Mouse (Mus musculus): ENCODE data around the gene Sbk2. TPM values are rescaled to one million over a fixed set of nuclear protein-coding genes. Genes with fewer than 3 reads are reported as not detected.
"Not testable (repeated sequence)": the region's sequence is repeated elsewhere in the genome, so short reads cannot be mapped to it uniquely, and the experiment has no call there.

The Sbk2 gene
- 10 to 100 TPM; 31.0 to 46.5 TPM for total RNA-seq (2021)
- long read RNA-seq, experiment 1, transcript Sbk2-202 (4 exons, 2,236 nt): major isoform, 50 of 77 reads
- long read RNA-seq, experiment 1, transcript Sbk2-201 (4 exons, 1,139 nt): minor isoform, 13 of 77 reads
- long read RNA-seq, experiment 1, partial matches to known transcripts: 7 of 77 reads
- long read RNA-seq, experiment 1, other reads (novel, unspliced or antisense): 6 of 77 reads
- long read RNA-seq, experiment 2, transcript Sbk2-201 (4 exons, 1,139 nt): minor isoform, 9 of 38 reads
- long read RNA-seq, experiment 2, transcript Sbk2-202 (4 exons, 2,236 nt): major isoform, 21 of 38 reads
- long read RNA-seq, experiment 2, partial matches to known transcripts: 0 of 38 reads
- long read RNA-seq, experiment 2, other reads (novel, unspliced or antisense): 8 of 38 reads

DNA sequence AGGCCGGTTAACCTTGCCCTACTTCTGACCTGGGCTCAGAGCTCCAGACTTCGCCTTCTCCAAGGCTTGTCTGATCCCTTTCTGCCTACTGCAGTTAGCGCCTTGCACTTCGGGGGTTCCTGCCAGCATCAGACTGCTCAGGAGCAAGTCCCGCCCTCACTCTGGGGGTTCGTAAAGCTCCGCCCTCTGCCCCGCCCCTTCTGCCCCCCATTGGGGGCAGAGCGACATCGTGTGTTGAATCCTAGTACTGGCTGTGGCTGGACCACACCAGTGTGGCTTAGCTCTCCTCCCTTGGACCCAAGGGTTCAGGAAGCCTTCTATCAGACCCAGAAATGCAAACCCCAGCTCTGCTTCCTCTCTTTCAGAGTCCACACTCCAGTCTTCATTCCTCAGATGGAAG lies at the start of gene Sbk2:
Gene Sbk2 (minus strand): TSS at position 135 of the 400 bp plus-strand sequence.
- peak; percentile 89 for DNase-seq

GRCm38 (mm10) chr7:5012681-5013513 lies 48.7 kb upstream of the Sbk2 start:
- DNase-seq: no peak

- no peak for DNase-seq
Measured at GRCm38 (mm10) chr7:5008229-5008628, 44.0 kb upstream of the Sbk2 start.

GRCm38 (mm10) chr7:5002876-5003275 lies 38.7 kb upstream of the Sbk2 start:
- not testable (repeated sequence) for DNase-seq

DNA sequence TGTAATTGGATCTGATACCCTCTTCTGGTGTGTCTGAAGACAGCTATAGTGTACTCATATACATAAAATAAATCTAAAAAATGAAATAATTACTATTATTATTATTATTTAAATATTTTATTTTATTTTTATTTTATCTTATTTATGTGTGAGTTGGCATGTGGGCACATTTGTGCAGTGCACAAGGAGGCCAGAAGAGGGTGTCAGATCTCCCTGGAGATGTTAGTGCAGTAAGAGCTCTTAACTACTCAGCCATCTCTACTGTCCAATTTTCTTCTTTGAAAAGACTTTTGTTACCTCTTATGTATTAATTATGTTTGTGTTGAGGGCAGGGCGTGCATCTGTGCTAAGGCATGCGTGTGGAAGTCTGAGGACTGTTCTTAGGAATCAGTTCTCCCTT lies 35.7 kb upstream of the Sbk2 start:
- no peak for DNase-seq

DNA sequence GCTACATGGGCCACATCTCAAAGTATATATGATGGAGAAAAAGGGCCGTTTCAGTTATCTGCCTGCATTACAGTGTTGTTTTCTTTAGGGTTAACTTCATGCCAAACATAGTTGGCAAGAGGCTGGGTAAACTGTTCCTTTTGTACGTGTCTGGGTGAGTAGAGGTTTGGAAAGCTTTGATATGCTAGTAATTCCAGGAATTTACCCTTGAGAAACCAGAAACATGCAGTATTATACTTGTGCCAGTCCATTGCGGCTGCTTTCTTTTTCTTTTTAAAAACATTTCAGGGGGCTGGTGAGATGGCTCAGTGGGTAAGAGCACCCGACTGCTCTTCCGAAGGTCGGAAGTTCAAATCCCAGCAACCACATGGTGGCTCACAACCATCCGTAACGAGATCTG lies 32.7 kb upstream of the Sbk2 start:
- no peak for DNase-seq

GRCm38 (mm10) chr7:4996003-4996895 lies 32.0 kb upstream of the Sbk2 start, which contains the start of gene Zfp579:
Gene Zfp579, minus strand, starts transcription at chr7:4996158.
- DNase-seq: peak; percentile 96

- DNase-seq: no peak
Measured at GRCm38 (mm10) chr7:4995268-4996002, 31.2 kb upstream of the Sbk2 start.

- no peak for DNase-seq
Measured at GRCm38 (mm10) chr7:4993999-4994788, 30.0 kb upstream of the Sbk2 start.

- no peak for DNase-seq
Measured at GRCm38 (mm10) chr7:4993347-4993998, 29.3 kb upstream of the Sbk2 start.

- DNase-seq: no peak
Measured at GRCm38 (mm10) chr7:4988250-4988649, 24.0 kb upstream of the Sbk2 start.

DNA sequence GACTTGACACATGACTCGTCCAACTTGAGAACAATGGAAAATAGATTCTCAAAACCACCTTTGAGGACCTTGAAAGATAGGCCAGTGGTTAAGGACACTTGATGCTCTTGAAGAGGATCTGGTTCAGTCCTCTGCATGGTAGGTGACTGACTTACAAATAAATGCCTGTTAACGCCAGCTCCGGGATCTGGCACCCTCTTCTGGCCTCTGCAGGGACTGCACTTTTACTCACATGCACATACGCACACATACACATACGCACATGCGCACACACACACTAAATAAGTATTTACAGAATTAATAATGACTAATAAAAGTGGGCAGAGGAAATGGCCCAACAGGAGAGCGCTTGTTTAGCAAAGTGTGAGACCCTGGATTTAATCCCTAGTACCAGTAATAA lies 12.6 kb upstream of the Sbk2 start:
- DNase-seq: no peak

- DNase-seq: no peak
Measured at GRCm38 (mm10) chr7:4975455-4975854, 11.2 kb upstream of the Sbk2 start.

DNA sequence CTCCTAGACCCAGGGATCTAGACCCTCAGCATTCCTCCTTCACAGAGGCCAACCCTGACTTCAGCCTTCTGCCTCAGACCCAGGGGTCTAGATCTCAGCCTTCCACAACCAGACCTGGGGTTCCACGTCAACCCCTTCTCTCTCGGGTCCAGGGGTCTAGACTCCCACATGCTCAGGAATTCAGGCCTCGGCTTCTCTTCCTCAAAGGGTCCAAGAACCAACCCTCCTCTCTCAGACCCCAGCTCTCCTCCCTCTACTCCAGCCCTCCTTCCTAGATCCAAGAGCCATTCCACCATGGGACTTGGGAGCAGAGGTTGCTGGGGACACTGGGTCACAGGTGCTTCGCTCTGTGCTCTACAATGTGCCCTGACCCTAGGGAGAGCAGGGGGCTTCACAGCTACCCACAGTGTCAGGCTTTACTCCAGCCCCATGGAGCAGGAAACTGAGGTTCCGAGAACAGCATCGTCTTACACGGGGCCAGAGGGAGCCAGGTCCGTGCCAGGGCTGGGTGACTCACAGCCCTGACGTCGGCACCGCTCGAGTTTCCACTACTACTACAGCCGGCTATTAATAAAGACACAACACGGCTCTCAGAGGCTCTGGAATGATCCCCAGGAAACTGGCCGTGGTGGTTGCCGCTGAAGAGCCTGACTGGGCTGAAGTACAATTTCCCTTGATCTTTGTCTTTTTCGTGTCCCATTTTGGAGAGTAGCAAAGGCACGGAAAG lies 8.3 kb upstream of the Sbk2 start:
- DNase-seq: peak; percentile 70

DNA sequence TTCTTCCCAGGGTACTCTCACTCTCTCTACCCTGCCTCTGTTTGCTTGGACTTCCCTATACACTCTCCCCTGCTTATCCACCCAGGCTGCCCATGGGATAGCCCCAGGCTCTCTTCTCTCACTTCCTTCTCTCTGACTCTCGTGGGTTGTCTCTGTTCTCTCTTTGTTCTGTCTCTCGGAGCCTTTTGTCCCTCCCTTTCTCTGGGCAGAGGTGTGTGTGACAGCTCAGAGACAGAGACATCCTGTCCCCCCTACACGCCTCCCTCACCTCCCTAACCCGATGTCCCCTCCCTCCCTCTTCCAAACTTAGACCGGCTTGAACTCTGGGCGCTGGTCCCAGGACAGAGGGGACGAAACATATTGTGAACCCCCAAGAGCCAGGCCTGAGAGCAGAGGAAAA lies 7.5 kb upstream of the Sbk2 start:
- DNase-seq: no peak

- DNase-seq: no peak
Measured at GRCm38 (mm10) chr7:4971068-4971467, 6.9 kb upstream of the Sbk2 start, which contains the start of gene Sbk3. Gene Sbk3, minus strand, starts transcription at chr7:4971168.

DNA sequence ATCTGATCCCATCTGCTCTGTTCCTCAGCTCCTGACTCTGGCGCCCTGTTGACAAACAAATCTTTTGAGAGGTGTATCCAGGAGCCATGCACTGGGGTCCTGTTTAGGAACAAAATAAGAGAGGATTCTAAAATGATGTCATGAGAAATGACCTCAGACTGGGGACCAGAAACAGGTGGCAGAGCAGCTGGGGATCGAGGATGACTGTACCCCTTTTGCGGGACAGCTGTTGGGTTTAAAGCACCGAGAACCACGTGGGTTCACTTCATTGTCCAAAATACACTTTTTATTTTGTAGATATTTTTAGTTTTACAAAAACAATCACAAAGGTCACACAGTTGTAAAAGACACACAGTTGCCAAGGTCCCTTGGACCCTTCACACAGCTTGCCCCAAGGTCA lies 782 bp upstream of the Sbk2 start:
- no peak for DNase-seq

DNA sequence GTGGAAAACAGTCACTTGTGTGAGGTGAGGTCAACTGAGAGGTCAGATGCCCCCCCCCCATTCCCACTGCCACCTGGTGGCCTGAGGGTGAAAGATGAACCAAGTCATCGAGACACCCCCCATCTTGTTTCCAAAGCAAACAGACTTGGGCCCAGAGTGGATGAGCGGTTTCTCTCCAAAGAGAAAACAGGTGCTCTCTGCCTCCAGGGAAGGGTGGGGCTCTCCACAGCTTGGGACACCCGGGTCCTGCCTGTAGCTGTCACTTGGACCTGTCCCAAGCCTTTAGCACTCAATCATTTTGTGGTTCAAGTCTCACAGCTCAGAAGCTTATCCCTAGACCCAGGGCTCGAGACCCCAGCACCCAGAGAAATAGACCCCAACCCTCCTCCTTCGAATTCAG lies 679 bp downstream of the Sbk2 start:
- DNase-seq: no peak

DNA sequence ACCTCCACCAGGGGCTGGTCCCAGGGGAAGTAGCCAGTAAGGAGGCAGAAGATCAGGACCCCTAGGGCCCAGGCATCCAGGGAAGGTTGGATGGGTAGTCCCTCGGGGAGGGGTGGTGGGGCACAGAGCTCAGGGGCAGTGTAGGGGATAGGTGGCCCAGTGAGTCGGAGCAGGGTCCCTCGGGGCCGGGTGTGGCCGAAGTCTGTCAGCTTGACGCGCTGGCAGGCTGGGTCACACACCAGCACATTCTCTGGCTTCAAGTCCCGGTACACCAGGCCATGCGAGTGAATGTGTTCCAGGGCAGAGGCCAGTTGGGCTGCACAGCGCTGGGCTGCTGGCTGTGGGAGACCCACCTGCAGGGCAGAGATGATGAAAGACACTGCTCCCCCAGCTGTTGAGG lies 6.8 kb downstream of the Sbk2 start:
- DNase-seq: no peak
